Mouse (Mus musculus) myocyte (in vitro differentiated cells): ENCODE measurements around the gene Ndufb2. TPM values are rescaled to one million over a fixed set of nuclear protein-coding genes. Genes with fewer than 3 reads are reported as not detected.

Source experiments
- H3K27me3 ChIP-seq: one replicate; pipeline ENCODE4 v1.6.1; 2011; ENCODE audit not compliant: control insufficient read depth, insufficient read depth, insufficient read length
- H3K36me3 ChIP-seq: one replicate; pipeline ENCODE4 v1.6.1; 2011; ENCODE audit not compliant: control insufficient read depth, insufficient read depth
- H3K4me2 ChIP-seq: one replicate; pipeline ENCODE4 v1.6.1; 2011; ENCODE audit warnings: low read depth, control low read depth
- H3K4me3 ChIP-seq: one replicate; pipeline ENCODE4 v1.5.1; 2011; ENCODE audit warnings: mild to moderate bottlenecking, control low read depth, moderate library complexity
- H3K79me2 ChIP-seq: one replicate; pipeline ENCODE4 v1.6.1; 2011; ENCODE audit not compliant: control insufficient read depth, insufficient read depth
- H3ac ChIP-seq: one replicate; pipeline ENCODE4 v1.6.1; 2011; ENCODE audit not compliant: control insufficient read depth, insufficient read length
- CEBPB ChIP-seq: IDR thresholded peaks from 2 replicates; pipeline ENCODE4 v1.6.1; 2011; ENCODE audit warnings: mild to moderate bottlenecking, moderate library complexity; ENCODE audit not compliant: poor library complexity, insufficient read depth, severe bottlenecking
- E2F4 ChIP-seq: IDR thresholded peaks from one replicate; pipeline ENCODE4 v1.6.1; 2011; ENCODE audit warnings: mild to moderate bottlenecking, control low read depth, moderate library complexity; ENCODE audit not compliant: insufficient read depth
- MAX ChIP-seq: IDR thresholded peaks from one replicate; pipeline ENCODE4 v1.6.1; 2011; ENCODE audit warnings: low read depth, mild to moderate bottlenecking, control low read depth
- MYOD1 ChIP-seq, 3 experiments: IDR thresholded peaks; one replicate each; pipeline ENCODE4 v1.6.1; 2011; ENCODE audit warnings: control low read depth in 2 of 3, low read depth in 2 of 3, mild to moderate bottlenecking in 2 of 3, moderate library complexity in 1 of 3; ENCODE audit not compliant: insufficient read length in 2 of 3, control insufficient read depth in 1 of 3
- MYOG ChIP-seq, 3 experiments: IDR thresholded peaks; one replicate each; pipeline ENCODE4 v1.6.1; 2011; ENCODE audit warnings: control low read depth in 2 of 3, low read depth in 2 of 3, mild to moderate bottlenecking in 2 of 3; ENCODE audit not compliant: insufficient read length in 2 of 3, control insufficient read depth in 1 of 3, insufficient read depth in 1 of 3
- POLR2A ChIP-seq: IDR thresholded peaks from one replicate; pipeline ENCODE4 v1.6.1; 2011; ENCODE audit warnings: low read depth, mild to moderate bottlenecking, control low read depth, moderate library complexity; ENCODE audit not compliant: insufficient read length
- POLR2AphosphoS2 ChIP-seq: IDR thresholded peaks from one replicate; pipeline ENCODE4 v1.6.1; 2011; ENCODE audit warnings: low read depth, control low read depth; ENCODE audit not compliant: insufficient read length
- REST ChIP-seq: IDR thresholded peaks from one replicate; pipeline ENCODE4 v1.6.1; 2011; ENCODE audit warnings: mild to moderate bottlenecking, control low read depth, moderate library complexity; ENCODE audit not compliant: insufficient read depth, insufficient read length
- SRF ChIP-seq: IDR thresholded peaks from one replicate; pipeline ENCODE4 v1.6.1; 2011; ENCODE audit warnings: low read depth; ENCODE audit not compliant: control insufficient read depth, insufficient read length
- TCF12 ChIP-seq: IDR thresholded peaks from one replicate; pipeline ENCODE4 v1.6.1; 2011; ENCODE audit warnings: mild to moderate bottlenecking, control low read depth; ENCODE audit not compliant: poor library complexity, insufficient read depth, severe bottlenecking
- TCF3 ChIP-seq: IDR thresholded peaks from one replicate; pipeline ENCODE4 v1.6.1; 2011; ENCODE audit warnings: low read depth, control low read depth; ENCODE audit not compliant: insufficient read length
- USF1 ChIP-seq: IDR thresholded peaks from one replicate; pipeline ENCODE4 v1.6.1; 2011; ENCODE audit warnings: low read depth, mild to moderate bottlenecking, control low read depth, moderate library complexity
- polyA plus RNA-seq: library from polyadenylated mRNA; unstranded; fragments of >200 nt; fragmentation: generic; extraction: Trizol; gene quantifications from one replicate; pipeline ENCODE4 v1.2.1, GENCODE M21; 2012; ENCODE audit warnings: missing spikeins

The Ndufb2 gene
- polyA plus RNA-seq, 1 experiment, result 267 TPM

DNA sequence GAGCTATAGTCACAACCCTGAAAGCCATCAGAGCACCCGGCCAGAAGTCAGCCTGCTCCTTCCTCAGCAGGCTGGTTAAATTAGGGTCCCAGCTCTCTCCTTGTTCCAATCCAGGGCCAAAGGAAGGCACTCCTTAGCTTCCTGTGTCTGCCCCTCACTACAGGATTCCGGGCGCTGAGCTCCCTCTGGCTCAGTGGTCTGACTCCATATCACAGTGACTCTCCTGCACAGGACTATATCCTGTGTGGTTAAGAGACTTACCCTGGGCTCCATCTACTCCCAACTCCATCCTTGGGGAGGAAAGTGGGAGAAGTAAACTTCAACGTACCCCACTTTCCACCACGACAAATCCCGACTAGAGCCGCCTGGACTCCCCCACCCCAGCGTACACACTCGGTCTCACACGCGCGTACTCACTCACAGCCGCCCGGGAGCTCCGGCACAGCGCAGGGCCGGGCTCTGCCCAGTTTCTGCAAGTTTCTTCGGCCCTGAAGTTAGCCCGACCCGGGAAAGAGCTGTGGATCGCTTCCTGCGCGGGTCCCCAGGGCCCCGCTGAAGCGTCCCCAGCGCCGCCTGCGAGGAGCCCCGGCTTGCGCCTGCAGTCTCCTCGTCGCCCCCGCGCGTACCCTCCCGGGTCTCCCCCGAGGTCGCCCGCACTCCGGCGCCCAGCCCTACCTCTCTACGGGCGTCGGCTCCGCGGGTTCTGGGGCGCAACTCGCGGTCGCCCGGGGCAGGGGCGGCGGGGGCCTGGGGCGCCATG, 35.3 kb upstream of the Ndufb2 start:
- Histone ChIP-seq H3K4me3 (peak overlapping the region; percentile 34), H3K4me2 (peak overlapping the region; percentile 89), H3K36me3 (no peaks in the 10 kb centered on the region), H3K79me2 (no peaks in the 10 kb centered on the region), H3ac (peak overlapping the region; percentile 52), H3K27me3 (no peaks in the 10 kb centered on the region)
- TF ChIP-seq E2F4 (no peak), MYOG (IDR thresholded peaks at IDR 0.05; ENCODE audit: control insufficient read depth in 1 of 3, insufficient read depth in 1 of 3, insufficient read length in 2 of 3, low read depth in 2 of 3) (no peak), SRF (no peak), MAX (no peak), MYOD1 (IDR thresholded peaks at IDR 0.05; ENCODE audit: control insufficient read depth in 1 of 3, insufficient read length in 2 of 3, low read depth in 2 of 3) (no peak), REST (no peak), TCF3 (no peak), POLR2AphosphoS2 (no peak), POLR2A (no peak), CEBPB (no peak), USF1 (no peak), TCF12 (no peak)

DNA sequence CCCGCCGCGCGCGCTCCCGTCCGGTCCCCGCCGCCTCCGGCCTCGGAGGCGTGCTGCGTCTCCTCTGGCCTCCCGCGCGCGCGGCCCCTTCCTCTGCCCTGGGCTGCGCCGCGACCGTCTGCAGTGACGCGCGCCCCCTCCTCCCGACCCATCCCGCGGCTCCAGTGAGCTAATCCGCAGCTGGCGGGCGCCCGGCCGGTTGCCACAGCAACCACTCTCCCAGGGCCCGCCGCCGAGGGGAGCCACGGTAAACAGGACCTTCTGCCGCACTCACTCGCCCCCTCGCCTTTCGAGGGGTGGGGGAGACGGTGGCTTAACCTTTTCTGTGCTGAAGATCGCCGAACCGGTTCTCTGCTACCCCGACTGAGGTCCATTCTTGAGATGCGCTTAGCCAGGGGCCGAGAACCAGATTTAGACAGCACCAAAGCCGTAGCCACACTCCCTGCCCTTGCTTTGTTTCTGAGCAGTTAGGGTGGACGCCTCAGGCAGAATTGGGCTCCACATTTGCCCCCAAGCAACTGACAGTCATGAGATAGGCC, 34.6 kb upstream of the Ndufb2 start, which contains the start of gene Dennd2a:
TSS of gene Dennd2a (minus strand) at position 145 of the 539 bp plus-strand sequence.
- no peaks in the 10 kb centered on the region for H3K36me3 ChIP-seq
- peak within 1 kb of the TSS; percentile 52 for H3ac ChIP-seq
- no peaks in the 10 kb centered on the region for H3K27me3 ChIP-seq
- no peaks in the 10 kb centered on the region for H3K79me2 ChIP-seq
- H3K4me2 ChIP-seq, result peak within 1 kb of the TSS; percentile 89
- TF ChIP-seq CEBPB (no peak), MYOD1 (IDR thresholded peaks at IDR 0.05; ENCODE audit: control insufficient read depth in 1 of 3, insufficient read length in 2 of 3, low read depth in 2 of 3) (peak in 1 of 3 experiments; percentile 25), E2F4 (no peak), POLR2A (peak; percentile 70), TCF3 (no peak)
- H3K4me3 ChIP-seq, result peak within 1 kb of the TSS; percentile 34

DNA sequence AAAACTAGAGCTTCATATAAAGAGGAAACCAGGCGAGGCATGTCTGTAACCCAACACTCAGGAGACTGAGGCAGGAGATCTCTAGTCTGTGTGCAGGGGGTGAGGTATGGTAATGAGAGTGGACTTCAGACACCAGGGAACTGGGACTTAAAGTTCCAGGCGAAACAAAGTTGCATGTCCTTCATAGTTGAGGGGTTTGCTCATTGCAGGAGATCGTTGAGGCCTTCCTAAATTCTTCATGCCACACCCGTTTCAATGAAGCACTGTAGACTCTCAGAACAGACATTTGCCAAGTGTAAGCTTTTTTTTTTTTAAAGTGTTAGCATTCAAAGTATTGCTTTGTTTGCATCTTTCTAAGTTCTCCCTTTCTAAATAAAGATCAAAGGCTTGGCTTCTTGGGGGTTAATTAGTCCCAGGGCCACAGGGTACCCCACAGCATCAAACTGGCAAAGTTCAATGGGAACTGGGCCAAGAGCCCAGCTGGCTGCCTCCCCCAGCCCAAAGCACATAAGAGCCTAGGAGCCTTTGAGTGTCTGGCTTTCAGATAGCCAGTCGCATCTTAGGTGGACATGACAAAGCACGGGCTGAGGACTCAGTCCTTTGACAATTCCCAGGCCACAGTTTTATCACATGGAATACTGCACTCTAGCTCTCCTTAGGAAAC, 33.0 kb upstream of the Ndufb2 start:
- no peaks in the 10 kb centered on the region for H3K36me3 ChIP-seq
- no peak for TF ChIP-seq REST
- no peak for TF ChIP-seq MYOG (IDR thresholded peaks at IDR 0.05; ENCODE audit: control insufficient read depth in 1 of 3, insufficient read depth in 1 of 3, insufficient read length in 2 of 3, low read depth in 2 of 3)
- TF ChIP-seq POLR2A, result no peak
- no peak for TF ChIP-seq POLR2AphosphoS2
- no peak for TF ChIP-seq SRF
- TF ChIP-seq MYOD1 (IDR thresholded peaks at IDR 0.05; ENCODE audit: control insufficient read depth in 1 of 3, insufficient read length in 2 of 3, low read depth in 2 of 3), result no peak
- no peak overlapping the region for H3ac ChIP-seq
- no peak overlapping the region for H3K4me3 ChIP-seq
- no peaks in the 10 kb centered on the region for H3K79me2 ChIP-seq
- no peaks in the 10 kb centered on the region for H3K27me3 ChIP-seq
- no peak overlapping the region for H3K4me2 ChIP-seq

DNA sequence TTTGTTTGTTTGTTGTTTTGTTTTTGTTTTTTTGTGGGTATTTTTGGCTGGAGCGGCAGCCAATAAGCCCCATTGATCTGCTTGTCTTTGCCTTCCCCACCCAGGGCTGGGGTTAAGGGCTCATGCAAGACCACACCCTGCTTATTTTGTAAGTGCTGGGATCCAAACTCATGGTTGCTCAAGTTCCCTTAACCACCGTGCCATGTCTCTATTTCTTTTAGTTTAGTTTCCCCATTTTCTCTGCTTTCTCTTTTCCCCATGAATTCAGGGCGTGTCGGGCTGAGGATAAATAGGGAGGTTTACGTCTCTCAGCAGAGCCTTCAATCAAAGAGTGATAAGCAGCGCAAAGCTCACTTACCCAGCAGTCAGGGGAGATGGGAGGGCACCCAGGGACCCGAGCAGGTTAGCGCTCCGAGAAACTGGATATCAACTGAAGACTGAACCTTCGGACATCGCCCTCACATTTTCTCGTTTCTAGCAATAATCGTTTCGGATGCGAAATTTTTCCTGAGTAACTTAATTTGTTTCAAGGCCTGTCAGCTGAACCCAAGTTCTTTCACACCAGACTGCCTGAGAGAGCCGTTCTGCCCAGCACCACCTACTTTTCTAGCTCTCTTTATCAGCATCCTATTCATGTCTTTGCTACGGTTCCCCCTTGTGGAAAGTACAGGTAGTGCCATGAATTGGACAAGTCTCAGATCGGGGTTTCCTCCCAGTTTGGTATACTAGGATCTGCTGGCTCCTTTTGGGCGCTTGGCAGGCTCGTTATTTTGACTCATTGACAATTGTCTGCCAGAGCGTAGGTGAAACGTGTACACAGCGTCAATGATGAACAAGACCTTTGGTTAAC, 30.0 kb upstream of the Ndufb2 start:
- TF ChIP-seq USF1 (no peak), CEBPB (no peak)
- H3K79me2 ChIP-seq, result no peaks in the 10 kb centered on the region
- no peak overlapping the region for H3K4me3 ChIP-seq

DNA sequence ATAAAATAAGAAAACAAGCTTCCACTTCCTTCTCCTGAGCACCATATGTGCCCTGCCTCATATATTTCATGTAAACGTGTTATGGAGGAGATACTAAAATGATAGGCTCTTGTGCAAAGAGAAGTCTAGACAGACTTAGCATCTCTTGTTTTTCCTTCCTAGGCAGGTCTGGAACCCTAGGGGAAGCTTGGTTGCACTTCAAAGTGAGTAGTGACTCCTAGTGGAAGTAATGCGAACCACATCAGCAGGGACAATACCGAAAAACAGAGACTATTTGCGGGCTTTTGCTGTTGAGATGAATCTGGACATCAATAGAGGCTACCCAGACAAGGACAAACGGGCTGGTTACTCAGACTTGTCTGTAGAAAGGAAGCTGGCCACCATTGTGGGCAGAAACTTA, 24.8 kb upstream of the Ndufb2 start:
- no peak overlapping the region for H3ac ChIP-seq
- no peak overlapping the region for H3K4me2 ChIP-seq
- TF ChIP-seq TCF3 (no peak), USF1 (no peak), E2F4 (no peak), SRF (no peak), TCF12 (no peak), POLR2A (no peak), MYOG (IDR thresholded peaks at IDR 0.05; ENCODE audit: control insufficient read depth in 1 of 3, insufficient read depth in 1 of 3, insufficient read length in 2 of 3, low read depth in 2 of 3) (no peak), CEBPB (no peak), MYOD1 (IDR thresholded peaks at IDR 0.05; ENCODE audit: control insufficient read depth in 1 of 3, insufficient read length in 2 of 3, low read depth in 2 of 3) (no peak), REST (no peak), POLR2AphosphoS2 (no peak), MAX (no peak)
- H3K79me2 ChIP-seq, result no peaks in the 10 kb centered on the region
- H3K4me3 ChIP-seq, result no peak overlapping the region
- peaks cover 4% of the 10 kb centered on the region for H3K27me3 ChIP-seq
- no peaks in the 10 kb centered on the region for H3K36me3 ChIP-seq

More for the DNA sequence above, 30.0 kb upstream of the Ndufb2 start:
- H3K27me3 ChIP-seq, result no peaks in the 10 kb centered on the region
- no peak overlapping the region for H3ac ChIP-seq
- peak overlapping the region; percentile 60 for H3K4me2 ChIP-seq
- H3K36me3 ChIP-seq, result no peaks in the 10 kb centered on the region
